In the genomic region with DNA sequence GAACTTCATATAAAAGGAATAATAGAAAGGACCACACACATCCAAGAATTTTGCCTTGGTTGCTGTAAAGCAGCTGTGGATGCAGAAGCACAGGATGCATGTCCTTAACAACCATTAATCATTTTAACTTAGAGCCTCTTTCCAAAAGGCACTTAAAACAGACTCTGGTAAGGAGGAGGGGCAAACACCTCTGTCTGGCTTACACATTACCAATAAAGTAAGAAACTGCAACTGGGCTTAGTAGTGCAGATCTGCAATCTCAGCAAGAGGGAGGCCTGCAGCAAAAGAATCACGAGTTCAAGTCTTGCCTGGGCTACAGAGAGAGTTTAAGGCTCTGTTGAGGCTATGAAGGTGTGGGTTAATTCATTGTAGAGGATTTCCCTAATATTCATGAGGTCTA, we compare ENCODE assay signal across 15 mouse cellular contexts. TPM values are rescaled to one million over a fixed set of nuclear protein-coding genes. Genes with fewer than 3 reads are reported as not detected.
DNase-seq lines count a peak whose midpoint lies in the region.
"Had no signal": no experiment of that assay in that cellular context is flagged by ENCODE, and none has a peak within 500 bp of the region (broad histone marks: within the 10 kb centered on the region; RNA-seq: fewer than 3 reads in every experiment).

No protein-coding gene starts in this region.

- DNase-seq in heart, adult 11 months = peak; percentile 30
- no peak for DNase-seq in heart, postnatal 4 days
- peak; percentile 64 for DNase-seq in kidney, adult 9 months
- no peak for DNase-seq in kidney, adult 11 months
- peak; percentile 10 for DNase-seq in kidney, postnatal 14 days
- DNase-seq in kidney, postnatal 4 days = no peak
- DNase-seq: adrenal gland, adult 8-10 months; adrenal gland, postnatal 14 days; adrenal gland, postnatal 36 days; B cell, adult 2 months; cerebellum, adult 11-12 months; cerebellum, adult 2 months; cerebellum, adult 9-10 months; cerebellum, postnatal 10 days; cerebellum, postnatal 25 days had no signal

RNA-seq across cellular contexts. Expression of a gene that starts 35.7 kb away (rescaled TPM):
- 10 to 100 TPM; 90.3 to 96.0 TPM for total RNA-seq in heart, postnatal 4 days (2021)

RNA-seq across cellular contexts. Expression of a gene that starts 47.2 kb away (rescaled TPM):
- total RNA-seq in heart, postnatal 4 days (2021) = 1 to 10 TPM; 2.7 to 2.9 TPM

RNA-seq across cellular contexts. Expression of a gene that starts 59.0 kb away (rescaled TPM):
- total RNA-seq in heart, postnatal 4 days (2021) = under 1 TPM; 0.21 to 0.29 TPM

Comparison
In these comparisons a context has a peak if more than half of its experiments do, and no peak if none do; other contexts are left out.
1. DNase-seq: peak in heart, adult 11 months (single experiment), kidney, adult 9 months (single experiment) and kidney, postnatal 14 days (single experiment); none in heart, postnatal 4 days (single experiment), kidney, adult 11 months (single experiment) and kidney, postnatal 4 days (0 of 2).